Mouse (Mus musculus) gastrocnemius, postnatal 36 days (tissue): ENCODE measurements around the gene Cd38. TPM values are rescaled to one million over a fixed set of nuclear protein-coding genes. Genes with fewer than 3 reads are reported as not detected.

Experiments used
- DNase-seq, 2 experiments: peaks; one replicate each; pipeline ENCODE4 v3.0.0; 2022
- intact Hi-C: fragments of 180-260 bp; cut with DNase I; formaldehyde crosslinking; loops from one replicate; pipeline ENCODE4 v1.15.1; 2025
- total RNA-seq, 2 experiments: library from RNA; stranded (reverse); gene quantifications; 2 replicates each; pipeline ENCODE4 v1.2.3; 2021

The Cd38 gene
- total RNA-seq, 2 experiments from 2014 or later, result 2.8 to 3.1 TPM

DNA sequence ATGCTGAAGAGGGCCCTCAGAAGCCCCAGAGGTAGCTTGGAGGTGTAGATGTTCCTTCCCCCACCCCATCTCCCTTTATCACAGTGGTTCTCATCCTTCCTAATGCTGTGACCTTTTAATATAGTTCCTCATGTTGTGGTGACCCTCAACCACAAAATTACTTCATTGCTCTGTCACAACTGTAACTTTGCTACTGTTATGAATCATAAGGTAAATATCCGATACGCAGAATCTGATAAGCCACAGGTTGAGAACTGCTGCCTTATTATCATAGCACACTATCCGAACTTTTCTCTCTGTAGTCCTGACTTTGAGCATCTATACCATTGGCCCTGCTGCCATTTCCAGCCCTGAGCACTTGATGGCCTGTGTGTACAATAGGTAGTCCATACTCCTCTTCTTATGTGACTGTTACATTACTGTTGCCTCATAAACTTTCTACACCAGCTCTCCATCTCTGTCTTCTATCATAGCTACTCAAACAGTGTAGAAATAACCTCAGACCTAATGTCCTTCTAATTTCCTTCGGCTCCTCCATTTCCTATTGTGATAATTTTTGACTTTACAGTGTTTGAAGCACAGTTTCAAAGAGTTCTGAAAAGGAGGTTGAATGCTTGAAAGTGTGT is 47.0 kb downstream of the Cd38 start:
- DNase-seq, result no peak
- intact Hi-C loops, result no loop called here

DNA sequence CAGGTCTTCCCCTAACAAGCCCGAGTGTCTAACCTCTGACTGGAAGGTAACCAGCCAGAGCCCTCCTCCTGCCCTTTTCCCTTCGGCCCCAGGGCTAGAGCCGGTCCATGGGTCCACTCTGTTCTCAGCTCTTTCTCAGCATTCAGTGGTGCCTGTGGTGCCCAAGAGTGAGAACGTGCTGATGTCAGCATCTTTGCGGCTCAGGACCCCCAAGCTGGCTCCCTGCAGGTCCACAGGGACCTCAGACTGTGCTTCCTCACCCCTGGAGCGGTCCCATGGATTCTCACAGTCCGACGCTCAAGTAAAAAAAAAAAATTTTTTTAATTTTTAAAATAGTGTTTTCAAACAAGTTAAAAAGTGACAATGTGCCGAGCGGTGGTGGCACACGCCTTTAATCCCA is 53.5 kb downstream of the Cd38 start:
- intact Hi-C loops, result no loop called here

DNA sequence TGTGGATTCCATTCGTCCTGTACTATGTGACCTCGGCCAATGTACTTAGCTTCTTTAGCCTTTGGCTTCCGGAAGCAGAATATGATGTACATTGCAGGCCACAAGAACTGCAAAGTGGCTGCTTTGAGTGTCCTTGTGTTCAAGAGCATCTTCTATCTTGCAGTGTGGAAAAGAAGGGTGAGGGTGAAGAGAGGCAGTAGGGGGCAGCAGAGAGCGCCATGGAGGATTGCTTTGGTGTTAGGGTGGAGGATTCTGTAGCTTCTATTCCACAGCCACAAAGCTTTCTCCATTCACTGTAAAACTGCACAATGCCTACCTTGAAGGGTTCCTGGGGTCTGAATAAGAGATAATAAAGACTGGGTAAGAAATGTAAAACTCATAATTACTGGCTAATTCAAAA is 55.6 kb downstream of the Cd38 start:
- intact Hi-C loops, result no loop called here
- DNase-seq, result peak; percentile 31 to 33

More for the DNA sequence above, 53.5 kb downstream of the Cd38 start:
- DNase-seq, result no peak

DNA sequence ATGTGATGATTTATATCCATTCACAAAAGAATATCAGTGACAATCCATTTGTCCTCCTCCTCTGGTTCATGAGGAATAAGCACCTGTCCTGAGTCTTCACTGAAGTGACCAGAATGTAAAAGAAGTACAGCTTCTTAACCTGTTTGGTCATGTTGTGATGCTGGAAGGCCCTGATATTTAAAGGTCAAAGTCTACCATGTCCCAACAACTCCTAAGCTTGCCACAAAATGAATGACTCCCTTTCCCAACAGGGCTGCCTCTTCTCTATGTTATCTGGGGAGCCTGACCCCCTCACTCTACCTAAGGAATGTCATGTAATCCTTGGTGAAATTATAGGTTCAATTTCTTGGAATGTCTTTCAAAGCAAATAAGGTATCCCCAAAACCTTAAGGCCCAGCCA is 59.4 kb downstream of the Cd38 start:
- intact Hi-C loops, result loop anchor here (5.0 kb wide), 1 partner anchor 60 kb away; no protein-coding TSS in a partner anchor
- DNase-seq, result no peak

DNA sequence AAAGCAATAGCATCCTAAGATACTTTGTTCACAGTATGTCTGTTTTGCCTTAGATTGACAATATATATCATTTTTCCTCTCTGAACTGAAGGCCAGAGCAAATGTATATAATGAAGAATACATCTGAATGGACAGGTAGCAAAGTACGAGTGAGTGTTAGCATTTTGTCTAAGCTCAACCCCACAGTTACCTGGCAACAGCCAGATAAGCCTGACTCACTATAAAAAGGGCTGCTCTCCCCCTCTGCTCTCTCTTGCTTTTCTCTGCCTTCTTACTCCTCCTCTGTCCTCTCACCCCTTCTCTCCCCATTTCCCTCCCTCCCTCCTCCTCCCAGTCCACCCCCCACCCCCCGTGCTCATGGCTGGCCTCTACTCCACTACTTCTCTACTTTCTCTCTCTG is 64.9 kb downstream of the Cd38 start:
- DNase-seq, result no peak
- intact Hi-C loops, result no loop called here

DNA sequence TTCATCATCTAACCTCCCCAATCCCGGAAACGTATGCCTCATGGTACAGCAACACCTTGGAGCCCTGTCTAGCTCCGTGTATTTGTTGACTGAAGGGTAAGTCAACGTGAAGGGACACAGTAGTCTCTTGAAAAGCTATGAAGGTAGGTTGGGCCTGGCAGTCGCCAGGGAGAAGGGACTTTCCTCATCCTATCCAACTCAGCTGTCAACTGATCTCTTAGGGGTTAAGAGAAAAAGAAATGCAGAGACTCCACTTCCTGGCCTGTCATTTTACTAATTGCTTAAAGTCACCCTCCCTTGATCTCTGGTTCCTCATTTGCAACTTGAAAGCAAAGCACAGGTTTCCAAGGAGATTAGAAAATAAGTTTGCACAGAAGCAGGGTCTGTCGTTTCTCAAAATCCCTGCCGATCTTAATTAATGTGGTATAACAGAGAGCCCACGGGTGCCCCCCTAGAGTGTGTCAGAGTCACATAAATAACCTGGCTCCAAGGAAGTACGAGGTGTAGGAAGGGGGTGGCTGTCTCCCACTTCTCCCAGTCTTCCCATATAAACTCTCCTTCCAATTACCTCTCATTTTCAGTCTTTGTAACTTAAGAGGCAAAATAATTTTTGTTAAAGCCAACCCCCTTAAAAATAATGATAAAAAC is 79.1 kb downstream of the Cd38 start:
- intact Hi-C loops, result no loop called here
- DNase-seq, result no peak

DNA sequence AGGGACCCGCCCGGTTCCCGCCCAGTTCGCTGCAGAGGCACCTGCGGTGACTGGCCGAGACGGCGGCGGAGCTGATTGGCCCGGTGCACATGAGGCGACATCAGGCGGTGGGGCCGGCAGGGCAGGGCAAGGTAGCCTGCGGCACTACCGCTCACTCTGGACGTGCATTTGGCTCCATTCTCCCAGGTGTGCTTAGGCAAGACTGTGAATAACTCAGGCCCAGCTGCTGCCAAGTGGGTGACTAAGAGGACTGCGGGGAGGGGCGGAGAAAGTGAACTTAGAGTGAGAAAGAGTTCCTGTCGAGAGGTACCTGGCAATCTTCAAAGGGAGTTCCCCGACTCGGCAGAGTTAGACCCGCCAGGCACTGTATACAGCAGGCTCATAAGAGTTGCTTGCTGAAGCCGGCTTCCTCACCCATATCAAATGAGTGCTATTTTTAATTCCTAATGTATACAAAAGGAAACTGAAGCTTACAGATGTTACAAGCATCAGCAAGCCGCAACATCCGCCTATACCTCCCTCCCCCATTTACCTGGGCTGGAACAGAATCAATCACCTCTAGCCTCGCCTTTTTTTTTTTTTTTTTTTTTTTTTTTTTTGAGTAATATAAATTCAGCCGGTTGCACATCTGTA is 79.9 kb downstream of the Cd38 start:
- DNase-seq, result no peak
- intact Hi-C loops, result no loop called here

DNA sequence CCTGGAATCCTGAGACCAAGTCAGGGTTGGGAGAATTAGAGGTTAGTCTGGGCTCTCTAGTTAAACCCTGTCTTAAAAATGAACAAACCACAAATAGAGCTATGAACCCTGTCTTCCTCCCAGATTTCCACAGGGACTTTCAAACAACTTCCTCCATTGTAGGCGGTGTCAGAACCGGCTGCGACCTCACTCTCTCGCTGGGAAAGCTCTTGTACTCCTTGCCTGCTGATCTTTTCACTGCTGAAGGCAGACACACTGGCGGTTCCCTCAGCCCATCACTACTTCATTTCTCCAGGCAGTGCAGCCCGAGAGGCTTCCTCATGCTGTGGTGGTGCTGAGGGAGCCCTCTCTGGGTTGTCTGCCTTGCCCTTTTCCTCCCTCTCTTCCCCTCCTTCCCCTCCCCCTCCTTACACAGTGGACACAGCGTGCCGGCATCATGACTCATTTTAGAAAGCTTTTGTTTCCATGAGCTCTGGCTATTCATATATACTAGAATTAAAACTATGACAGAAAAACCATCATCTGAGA is 80.5 kb downstream of the Cd38 start:
- peak in 1 of 2 experiments; percentile 17 for DNase-seq
- intact Hi-C loops, result no loop called here

DNA sequence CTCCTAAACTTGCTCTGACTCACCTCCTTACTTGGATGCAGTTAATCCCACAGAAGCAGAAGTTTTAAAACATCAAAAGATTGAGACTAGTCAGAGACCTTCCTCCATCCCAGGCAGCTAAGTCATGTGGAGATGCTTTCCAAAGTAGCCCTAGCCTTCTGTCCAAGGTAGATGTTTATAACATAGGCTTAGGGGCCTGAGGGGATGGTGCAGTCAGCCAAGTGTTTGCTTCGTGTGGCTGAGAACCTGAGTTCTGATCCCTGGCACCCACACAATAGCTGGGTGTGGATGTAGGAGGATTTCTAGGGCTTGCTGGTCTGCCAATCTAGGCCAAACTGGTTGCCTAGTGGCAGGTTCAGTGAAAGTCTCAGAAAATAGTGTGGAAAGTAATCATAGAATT is 84.9 kb downstream of the Cd38 start:
- intact Hi-C loops, result no loop called here
- DNase-seq, result no peak

DNA sequence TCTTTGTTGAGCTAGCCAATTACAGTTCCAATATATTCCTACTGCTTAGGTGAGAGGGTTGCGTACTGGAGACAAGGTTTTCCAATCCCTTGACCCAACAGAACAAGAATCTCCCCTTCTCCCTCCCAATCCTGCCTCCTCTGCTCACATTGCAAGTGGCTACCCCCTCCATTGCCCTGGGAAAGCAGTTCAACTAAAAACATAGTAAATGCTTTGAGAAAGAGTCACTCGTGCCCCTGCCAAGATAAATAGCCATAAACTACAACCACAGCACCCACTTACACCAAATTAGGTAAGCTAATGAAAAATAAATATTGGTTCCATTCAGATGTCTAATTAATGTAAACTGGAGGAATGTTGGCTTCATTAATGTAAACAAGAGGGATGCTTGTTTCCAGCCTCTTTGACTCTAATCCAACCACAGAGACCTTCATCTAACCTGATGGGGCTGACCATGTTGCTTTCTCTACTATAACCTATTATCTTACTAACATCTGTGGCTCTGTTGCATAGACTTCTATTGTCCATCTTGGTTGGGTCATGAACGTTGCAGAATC is 91.6 kb downstream of the Cd38 start:
- intact Hi-C loops, result no loop called here

DNA sequence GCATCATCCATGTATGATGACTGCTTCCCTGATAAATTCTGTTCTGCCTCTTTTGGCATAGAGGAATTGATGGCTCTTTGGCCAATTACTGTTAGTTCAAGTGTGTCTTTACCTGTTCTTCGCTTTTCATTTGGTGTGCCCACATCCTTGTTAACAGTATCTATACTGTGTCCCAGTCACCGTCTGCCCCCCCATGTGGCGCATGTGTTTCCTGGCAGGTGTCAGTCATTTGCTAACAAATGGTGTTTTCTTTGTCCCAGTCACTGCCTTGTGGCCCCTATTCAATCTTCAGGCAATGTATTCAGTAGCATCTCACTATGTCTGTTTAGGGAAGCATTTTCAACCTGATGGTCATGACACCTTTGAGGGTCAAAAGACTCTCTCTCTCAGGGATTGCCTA is 92.7 kb downstream of the Cd38 start:
- DNase-seq, result no peak
- intact Hi-C loops, result no loop called here

More for the DNA sequence above, 91.6 kb downstream of the Cd38 start:
- no peak for DNase-seq

Other genes with a start within 250 kb of the Cd38 start
- 1 to 10 TPM; 5.0 to 5.9 TPM for gene Cc2d2a, start 206.2 kb upstream of the Cd38 start, total RNA-seq
- gene Bst1, start 49.7 kb upstream of the Cd38 start, total RNA-seq, result under 1 TPM in 1 of 2 experiments, not detected in 1; 0.30 TPM
- 10 to 100 TPM; 30.0 to 30.2 TPM for gene Fbxl5, start 46.9 kb upstream of the Cd38 start, total RNA-seq
- gene Gm7879, start 44.6 kb downstream of the Cd38 start, total RNA-seq, result 1 to 10 TPM; 3.5 TPM
- gene Fgfbp1, start 113.2 kb downstream of the Cd38 start, total RNA-seq, result 1 to 10 TPM; 3.7 to 6.3 TPM
- gene Prom1, start 233.5 kb downstream of the Cd38 start, total RNA-seq, result 10 to 100 TPM; 10.1 to 11.4 TPM